Mouse (Mus musculus) intestine, embryonic 15.5 days (tissue): ENCODE data around the gene Usp48. TPM values are rescaled to one million over a fixed set of nuclear protein-coding genes. Genes with fewer than 3 reads are reported as not detected.

ENCODE experiments used
- ATAC-seq: fragments of 200-750 bp; cut with Nextera tagmentation; 2 replicates; pipeline ENCODE4 v1.8.0; 2017; ENCODE audit warnings: moderate TSS enrichment, moderate library complexity
- H3K27ac ChIP-seq: fragments of 300-500 bp; sonication (generic); 2 replicates; pipeline ENCODE4 v1.5.1; 2015; ENCODE audit warnings: mild to moderate bottlenecking, inconsistent platforms
- H3K27me3 ChIP-seq: fragments of 300-500 bp; sonication (generic); replicated peaks from 2 replicates; pipeline ENCODE4 v1.6.1; 2015; ENCODE audit warnings: inconsistent platforms
- H3K36me3 ChIP-seq: fragments of 300-500 bp; sonication (generic); 2 replicates; pipeline ENCODE4 v1.6.1; 2015; ENCODE audit warnings: inconsistent platforms
- H3K4me1 ChIP-seq: fragments of 300-500 bp; sonication (generic); replicated peaks from 2 replicates; pipeline ENCODE4 v1.6.1; 2015; ENCODE audit warnings: inconsistent platforms
- H3K4me2 ChIP-seq: fragments of 300-500 bp; sonication (generic); replicated peaks from 2 replicates; pipeline ENCODE4 v1.6.1; 2015; ENCODE audit warnings: mild to moderate bottlenecking, inconsistent platforms
- H3K4me3 ChIP-seq: fragments of 300-500 bp; sonication (generic); replicated peaks from 2 replicates; pipeline ENCODE4 v1.5.1; 2015; ENCODE audit warnings: inconsistent platforms
- H3K9ac ChIP-seq: fragments of 300-500 bp; sonication (generic); 2 replicates; pipeline ENCODE4 v1.6.1; 2015; ENCODE audit warnings: inconsistent platforms
- H3K9me3 ChIP-seq: fragments of 300-500 bp; sonication (generic); 2 replicates; pipeline ENCODE4 v1.6.1; 2016; ENCODE audit warnings: inconsistent platforms
- WGBS: fragments of 180-500 bp; shearing (Covaris S2); methylation state at CpG from one replicate; pipeline ENCODE4 v1.1.7; 2015; 5-methylcytosine and 5-hydroxymethylcytosine counted together
- polyA plus RNA-seq: library from polyadenylated mRNA; unstranded; fragments of >200 nt; fragmentation: Nextera tagmentation; extraction: Ambion mirVana; gene quantifications from 2 replicates; pipeline ENCODE4 v1.2.1, GENCODE M21; 2015

Usp48 gene
- polyA plus RNA-seq, 1 experiment from 2014 or later: 62.0 TPM

DNA sequence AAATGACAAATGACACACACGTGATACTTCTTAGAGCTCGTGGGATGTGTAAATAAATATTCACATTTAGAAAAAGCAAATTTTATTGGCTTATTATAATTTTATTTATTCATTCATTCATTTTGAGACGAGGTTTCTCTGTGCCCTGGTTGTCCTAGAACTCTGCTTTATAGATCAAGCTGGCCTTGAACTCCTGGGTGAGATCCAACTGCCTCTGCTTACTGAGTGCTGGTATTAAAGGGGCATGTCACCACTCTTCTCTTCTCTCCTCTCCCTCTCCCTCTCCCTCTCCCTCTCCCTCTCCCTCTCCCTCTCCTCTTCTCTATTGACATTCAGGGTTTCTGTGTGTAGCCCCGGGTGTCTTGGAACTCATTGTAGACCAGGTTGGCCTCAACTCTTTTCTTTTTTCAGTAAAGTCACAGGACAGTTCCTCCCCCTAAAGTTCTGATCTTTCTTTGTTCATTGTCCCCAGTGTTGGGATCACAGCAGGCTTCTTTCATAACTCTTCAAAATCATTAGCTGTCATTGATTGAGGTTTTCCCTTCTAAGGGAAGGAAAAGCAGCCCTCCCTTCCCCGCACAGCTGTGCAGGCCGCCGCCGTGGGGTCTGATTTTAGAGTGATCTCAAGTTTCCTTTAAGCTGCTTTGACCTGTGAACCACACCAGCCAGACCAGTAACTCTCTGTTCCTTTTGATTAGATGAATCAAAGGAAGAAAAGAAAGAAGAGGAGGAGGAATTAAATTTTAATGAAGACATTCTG is 34.1 kb downstream of the Usp48 start:
- Histone ChIP-seq H3K27me3 (no peaks in the 10 kb centered on the region), H3K4me3 (no peak overlapping the region), H3K27ac (no peak overlapping the region), H3K4me2 (no peak overlapping the region), H3K9ac (no peak overlapping the region), H3K9me3 (no peaks in the 10 kb centered on the region), H3K36me3 (peaks cover 43% of the 10 kb centered on the region), H3K4me1 (no peaks in the 10 kb centered on the region)
- 79% methylated on average over 8 of the region's 8 CpGs for WGBS
- no peak for ATAC-seq

DNA sequence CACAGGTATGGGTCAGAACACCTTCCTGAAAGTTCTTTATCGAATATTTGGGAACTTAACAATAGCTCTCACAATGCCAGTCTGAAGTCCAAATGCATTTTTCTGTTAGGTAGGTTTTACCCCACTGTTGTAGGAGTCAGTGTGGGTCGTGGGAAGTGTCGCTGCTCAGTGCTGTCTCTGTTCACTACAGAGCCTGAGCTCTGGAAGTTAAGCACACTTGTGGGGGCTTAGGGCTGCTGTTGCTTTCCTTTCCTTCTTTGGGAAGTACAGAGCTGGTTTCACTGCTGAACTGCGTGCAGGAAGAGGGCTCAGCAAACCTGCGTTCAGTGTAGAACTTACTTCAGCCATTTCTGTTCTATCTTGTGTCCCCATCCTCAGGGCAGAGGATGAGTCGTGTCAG is 34.8 kb downstream of the Usp48 start:
- no peaks in the 10 kb centered on the region for H3K27me3 ChIP-seq
- H3K4me3 ChIP-seq: no peak overlapping the region
- 85% methylated on average over 6 of the region's 6 CpGs for WGBS
- peaks cover 47% of the 10 kb centered on the region for H3K36me3 ChIP-seq
- no peak overlapping the region for H3K4me2 ChIP-seq
- no peak overlapping the region for H3K27ac ChIP-seq
- no peaks in the 10 kb centered on the region for H3K4me1 ChIP-seq
- ATAC-seq: no peak
- H3K9ac ChIP-seq: no peak overlapping the region
- no peaks in the 10 kb centered on the region for H3K9me3 ChIP-seq

GRCm38 (mm10) chr4:137629354-137629753 is 35.8 kb downstream of the Usp48 start:
- Histone ChIP-seq H3K27me3 (no peaks in the 10 kb centered on the region), H3K9me3 (no peaks in the 10 kb centered on the region), H3K27ac (no peak overlapping the region), H3K36me3 (peaks cover 43% of the 10 kb centered on the region), H3K4me1 (no peaks in the 10 kb centered on the region), H3K4me3 (no peak overlapping the region), H3K9ac (no peak overlapping the region), H3K4me2 (no peak overlapping the region)
- 83% methylated on average over 7 of the region's 7 CpGs for WGBS
- no peak for ATAC-seq

DNA sequence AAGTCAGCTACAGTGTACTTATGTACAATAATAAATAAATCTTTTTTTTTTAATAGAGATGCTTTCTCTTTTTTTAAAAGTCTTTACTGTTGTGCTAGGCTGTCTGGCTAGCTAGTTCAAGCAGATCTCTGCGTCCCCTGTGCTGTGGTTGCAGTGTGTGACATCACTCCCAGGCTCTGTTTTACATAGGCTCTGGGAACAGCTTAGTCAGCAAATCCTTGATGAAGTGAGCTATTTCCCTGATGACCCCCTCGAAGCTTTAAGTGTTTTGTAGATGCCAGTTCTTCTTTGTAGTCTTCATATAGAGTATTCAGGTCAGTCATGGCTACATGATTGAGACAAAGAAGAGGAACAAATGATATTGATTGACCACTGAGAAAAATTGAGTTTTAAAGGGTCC is 36.6 kb downstream of the Usp48 start:
- WGBS: 81% methylated on average over 2 of the region's 2 CpGs
- Histone ChIP-seq H3K4me1 (no peaks in the 10 kb centered on the region), H3K9me3 (no peaks in the 10 kb centered on the region), H3K27me3 (no peaks in the 10 kb centered on the region), H3K4me2 (no peak overlapping the region), H3K9ac (no peak overlapping the region), H3K36me3 (peaks cover 41% of the 10 kb centered on the region), H3K27ac (no peak overlapping the region), H3K4me3 (no peak overlapping the region)
- no peak for ATAC-seq

DNA sequence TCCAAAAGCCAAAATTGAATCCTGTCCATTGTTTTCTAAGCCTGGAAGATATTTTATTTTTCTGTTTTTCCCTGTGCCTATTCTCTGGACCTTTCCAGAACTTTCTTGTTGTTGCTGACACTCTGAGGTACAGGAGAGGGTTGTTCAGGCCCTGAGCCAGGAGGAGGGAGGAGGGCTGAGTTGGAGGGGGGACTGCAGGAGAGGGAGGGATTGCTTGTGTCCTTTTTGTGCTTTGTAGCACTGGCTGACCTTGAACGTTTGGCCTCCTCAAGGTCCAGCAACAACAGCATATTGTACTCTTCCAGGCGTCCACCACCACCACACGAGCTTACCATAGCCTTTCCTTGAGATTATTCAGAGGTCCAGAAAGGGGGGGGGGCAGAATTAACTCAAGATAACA is 38.0 kb downstream of the Usp48 start:
- no peaks in the 10 kb centered on the region for H3K4me1 ChIP-seq
- peaks cover 38% of the 10 kb centered on the region for H3K36me3 ChIP-seq
- no peak overlapping the region for H3K4me3 ChIP-seq
- H3K9me3 ChIP-seq: no peaks in the 10 kb centered on the region
- no peak for ATAC-seq
- no peak overlapping the region for H3K4me2 ChIP-seq
- H3K27ac ChIP-seq: no peak overlapping the region
- 61% methylated on average over 3 of the region's 3 CpGs for WGBS
- no peak overlapping the region for H3K9ac ChIP-seq
- H3K27me3 ChIP-seq: no peaks in the 10 kb centered on the region

DNA sequence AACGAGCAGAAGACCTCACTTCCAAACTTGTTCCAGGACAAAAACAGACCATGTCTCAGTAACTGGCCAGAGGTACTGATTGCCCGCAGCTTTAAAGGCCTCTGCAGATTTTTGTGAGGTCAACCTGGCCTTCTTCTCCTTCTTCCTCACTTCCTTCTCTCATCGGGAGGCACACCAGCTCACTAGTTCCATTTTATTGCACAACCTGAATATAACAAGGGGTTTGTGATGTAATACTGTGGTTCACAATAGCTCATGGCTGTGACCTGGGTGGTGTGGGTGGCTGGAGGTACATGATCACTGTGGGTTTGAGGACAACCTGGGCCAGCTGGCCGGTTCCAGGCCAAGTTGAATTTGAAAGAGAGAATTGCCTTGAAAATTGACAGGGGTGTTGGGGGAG is 39.8 kb downstream of the Usp48 start:
- ATAC-seq: no peak
- H3K9ac ChIP-seq: no peak overlapping the region
- H3K4me3 ChIP-seq: no peak overlapping the region
- no peak overlapping the region for H3K27ac ChIP-seq
- H3K4me1 ChIP-seq: no peaks in the 10 kb centered on the region
- H3K36me3 ChIP-seq: peaks cover 37% of the 10 kb centered on the region
- H3K9me3 ChIP-seq: no peaks in the 10 kb centered on the region
- H3K27me3 ChIP-seq: no peaks in the 10 kb centered on the region
- WGBS: 89% methylated on average over 4 of the region's 4 CpGs
- H3K4me2 ChIP-seq: no peak overlapping the region

- Histone ChIP-seq H3K9ac (no peak overlapping the region), H3K4me3 (no peak overlapping the region), H3K36me3 (peaks cover 31% of the 10 kb centered on the region), H3K9me3 (no peaks in the 10 kb centered on the region), H3K27ac (no peak overlapping the region), H3K4me1 (no peaks in the 10 kb centered on the region), H3K4me2 (no peak overlapping the region), H3K27me3 (no peaks in the 10 kb centered on the region)
- no peak for ATAC-seq
- WGBS: 79% methylated on average over 3 of the region's 3 CpGs
Measured at GRCm38 (mm10) chr4:137636597-137636996, 43.0 kb downstream of the Usp48 start.

DNA sequence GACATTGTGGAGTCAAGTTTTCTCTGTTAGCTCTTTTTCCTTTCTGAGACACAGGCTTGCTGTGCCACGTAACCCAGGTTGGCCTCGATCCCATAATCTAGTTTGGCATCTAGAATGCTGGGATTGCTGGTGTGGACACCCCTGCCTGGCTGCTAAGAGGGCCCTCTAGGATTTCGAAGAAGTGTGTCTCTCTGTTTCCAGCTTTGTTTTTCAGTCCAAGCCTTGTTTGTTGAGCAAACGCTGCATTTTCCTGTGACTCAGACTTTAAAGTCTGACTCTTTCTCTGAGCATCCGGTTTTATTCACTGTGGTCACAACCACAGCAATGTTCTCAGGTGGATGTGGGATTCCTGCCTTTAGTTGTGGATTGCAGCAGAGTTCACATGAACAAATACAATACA is 48.0 kb downstream of the Usp48 start:
- Histone ChIP-seq H3K4me2 (no peak overlapping the region), H3K27me3 (no peaks in the 10 kb centered on the region), H3K36me3 (peaks cover 33% of the 10 kb centered on the region), H3K4me3 (no peak overlapping the region), H3K9ac (no peak overlapping the region), H3K9me3 (no peaks in the 10 kb centered on the region), H3K27ac (peak overlapping the region; percentile 63), H3K4me1 (0 out of 2 replicates have a peak, but pooled peaks cover 7% of the 10 kb centered on the region)
- no peak for ATAC-seq
- 62% methylated on average over 5 of the region's 5 CpGs for WGBS

GRCm38 (mm10) chr4:137642101-137642500 is 48.5 kb downstream of the Usp48 start:
- WGBS: 51% methylated on average over 2 of the region's 2 CpGs
- H3K9ac ChIP-seq: no peak overlapping the region
- H3K36me3 ChIP-seq: peaks cover 32% of the 10 kb centered on the region
- peak overlapping the region; percentile 63 for H3K27ac ChIP-seq
- peak; percentile 87 for ATAC-seq
- H3K27me3 ChIP-seq: no peaks in the 10 kb centered on the region
- no peak overlapping the region for H3K4me3 ChIP-seq
- H3K4me2 ChIP-seq: no peak overlapping the region; the same call in 1 of the 2 replicates
- H3K9me3 ChIP-seq: no peaks in the 10 kb centered on the region
- H3K4me1 ChIP-seq: 0 out of 2 replicates have a peak, but pooled peaks cover 7% of the 10 kb centered on the region

- Histone ChIP-seq H3K4me3 (no peak overlapping the region), H3K9me3 (no peaks in the 10 kb centered on the region), H3K27me3 (no peaks in the 10 kb centered on the region), H3K27ac (peak overlapping the region; percentile 42; the same call in 1 of the 2 replicates), H3K36me3 (peaks cover 38% of the 10 kb centered on the region), H3K4me1 (0 out of 2 replicates have a peak, but pooled peaks cover 7% of the 10 kb centered on the region), H3K4me2 (no peak overlapping the region), H3K9ac (no peak overlapping the region)
- ATAC-seq: peak; percentile 76
- 68% methylated on average over 2 of the region's 2 CpGs for WGBS
Measured at GRCm38 (mm10) chr4:137643459-137643858, 49.9 kb downstream of the Usp48 start.

DNA sequence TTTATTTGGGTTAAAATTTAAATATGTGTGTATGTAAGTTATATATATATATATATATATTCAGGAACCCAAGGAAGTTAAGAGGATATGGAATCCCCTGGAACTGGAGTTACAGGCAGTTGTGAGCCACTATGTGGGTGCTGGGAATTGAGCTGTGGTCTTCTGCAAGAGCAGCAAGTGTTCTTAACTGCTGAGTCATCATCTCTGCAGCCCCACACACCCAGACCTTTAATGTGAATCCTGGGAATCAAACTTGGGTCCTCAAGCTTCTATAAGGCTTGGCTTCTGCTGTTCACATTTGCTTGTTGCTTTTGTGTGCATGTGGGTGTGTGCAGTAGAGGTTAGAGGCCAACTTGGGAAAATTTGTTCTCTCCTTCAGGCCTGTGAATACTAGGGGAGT is 52.7 kb downstream of the Usp48 start:
- Histone ChIP-seq H3K9ac (no peak overlapping the region), H3K4me3 (no peak overlapping the region), H3K27me3 (no peaks in the 10 kb centered on the region), H3K36me3 (peaks cover 42% of the 10 kb centered on the region), H3K27ac (no peak overlapping the region), H3K9me3 (no peaks in the 10 kb centered on the region), H3K4me2 (no peak overlapping the region), H3K4me1 (0 out of 2 replicates have a peak, but pooled peaks cover 7% of the 10 kb centered on the region)
- ATAC-seq: no peak

DNA sequence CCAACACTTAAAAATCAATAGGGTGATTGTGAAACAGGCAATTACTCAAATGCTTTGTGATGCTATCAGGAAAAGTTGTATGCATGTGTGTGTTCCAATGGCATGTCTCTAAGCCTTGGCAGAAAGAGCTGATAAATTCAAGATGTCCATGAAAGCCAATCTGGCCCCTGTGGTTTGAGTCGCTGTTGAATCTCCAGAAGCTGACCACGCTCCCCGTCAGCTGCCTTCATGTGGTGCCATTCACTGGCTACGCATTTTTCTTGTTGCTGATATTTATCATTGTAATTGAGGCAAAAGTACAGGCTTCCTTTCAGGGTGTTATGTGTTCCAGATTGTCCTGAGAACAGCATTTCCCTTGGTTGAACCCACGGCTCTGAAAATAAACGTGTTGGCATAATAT is 54.1 kb downstream of the Usp48 start:
- H3K4me1 ChIP-seq: 0 out of 2 replicates have a peak, but pooled peaks cover 4% of the 10 kb centered on the region
- H3K9ac ChIP-seq: no peak overlapping the region
- no peak overlapping the region for H3K4me2 ChIP-seq
- H3K27ac ChIP-seq: no peak overlapping the region
- ATAC-seq: no peak
- H3K36me3 ChIP-seq: peaks cover 50% of the 10 kb centered on the region
- WGBS: 89% methylated on average over 6 of the region's 6 CpGs
- H3K4me3 ChIP-seq: no peak overlapping the region
- H3K27me3 ChIP-seq: no peaks in the 10 kb centered on the region
- H3K9me3 ChIP-seq: no peaks in the 10 kb centered on the region

GRCm38 (mm10) chr4:137648230-137648629 is 54.7 kb downstream of the Usp48 start:
- no peaks in the 10 kb centered on the region for H3K9me3 ChIP-seq
- H3K36me3 ChIP-seq: peaks cover 49% of the 10 kb centered on the region
- H3K9ac ChIP-seq: no peak overlapping the region
- no peaks in the 10 kb centered on the region for H3K4me1 ChIP-seq
- no peak overlapping the region for H3K4me2 ChIP-seq
- WGBS: 85% methylated on average over 9 of the region's 9 CpGs
- no peak for ATAC-seq
- H3K4me3 ChIP-seq: no peak overlapping the region
- H3K27me3 ChIP-seq: no peaks in the 10 kb centered on the region
- H3K27ac ChIP-seq: no peak overlapping the region
